ENCODE assay signal across 18 mouse cellular contexts in genomic region chr1:190220417-190220816, GRCm38 (mm10). TPM values are rescaled to one million over a fixed set of nuclear protein-coding genes. Genes with fewer than 3 reads are reported as not detected.
DNase-seq lines count a peak whose midpoint lies in the region; ATAC-seq lines count a peak whose summit lies in the region.
"Had no signal": no experiment of that assay in that cellular context is flagged by ENCODE, and none has a peak within 500 bp of the region (broad histone marks: within the 10 kb centered on the region; RNA-seq: fewer than 3 reads in every experiment).

No protein-coding gene starts in this region.

- H3K4me1 ChIP-seq in midbrain, embryonic 14.5 days (ENCODE audit: control insufficient read depth, insufficient read depth, low read length) = no peaks in the 10 kb centered on the region
- H3K4me1 ChIP-seq in midbrain, embryonic 11.5 days (ENCODE audit: control insufficient read depth, insufficient read depth, low read length) = no peaks in the 10 kb centered on the region
- H3K4me1 ChIP-seq: limb, embryonic 10.5 days had no signal

- H3K4me2 ChIP-seq in midbrain, embryonic 14.5 days (ENCODE audit: low read length) = no peak overlapping the region
- no peak overlapping the region for H3K4me2 ChIP-seq in midbrain, embryonic 11.5 days
- H3K4me2 ChIP-seq: neural tube, embryonic 12.5 days had no signal

- DNase-seq in heart, adult 11 months = peak; percentile 42
- DNase-seq in heart, adult 9 months (ENCODE audit: low spot score in 2 of 2) = no peak
- DNase-seq in layer of hippocampus, adult 9-11 months = peak; percentile 29
- DNase-seq in layer of hippocampus, postnatal 25 days (ENCODE audit: extremely low spot score in 1 of 2, low spot score in 1 of 2) = no peak
- peak; percentile 32 for DNase-seq in midbrain, embryonic 14.5 days
- DNase-seq in midbrain, embryonic 11.5 days (ENCODE audit: low spot score, missing footprints) = no peak
- DNase-seq: adrenal gland, postnatal 36 days; cerebellum, adult 8-10 months; gastrocnemius, postnatal 25 days; kidney, adult 2 months; kidney, postnatal 25 days; liver, postnatal 0 days; thymus, postnatal 14 days had no signal

- WGBS in midbrain, embryonic 14.5 days = 47% methylated on average over 9 of the region's 9 CpGs
- WGBS in midbrain, embryonic 11.5 days = 74% methylated on average over 9 of the region's 9 CpGs

- H3K36me3 ChIP-seq in midbrain, embryonic 14.5 days (ENCODE audit: control insufficient read depth, insufficient read depth, low read length) = no peaks in the 10 kb centered on the region
- H3K36me3 ChIP-seq in midbrain, embryonic 11.5 days (ENCODE audit: control insufficient read depth, insufficient read depth, low read length) = no peaks in the 10 kb centered on the region
- H3K36me3 ChIP-seq: limb, embryonic 10.5 days; neural tube, embryonic 12.5 days had no signal

- no peak overlapping the region for H3K4me3 ChIP-seq in midbrain, embryonic 14.5 days (replicated peaks; ENCODE audit: low read depth, low read length)
- no peak overlapping the region for H3K4me3 ChIP-seq in midbrain, embryonic 11.5 days (ENCODE audit: low read depth, low read length)
- H3K4me3 ChIP-seq: limb, embryonic 10.5 days; neural tube, embryonic 12.5 days had no signal

- H3K9ac ChIP-seq in midbrain, embryonic 14.5 days (replicated peaks; ENCODE audit: low read length) = no peak overlapping the region
- H3K9ac ChIP-seq in midbrain, embryonic 11.5 days (ENCODE audit: low read length) = no peak overlapping the region
- H3K9ac ChIP-seq: liver, postnatal 0 days; neural tube, embryonic 12.5 days had no signal

- no peak overlapping the region for H3K27ac ChIP-seq in midbrain, embryonic 14.5 days (replicated peaks; ENCODE audit: low read depth, low read length)
- H3K27ac ChIP-seq in midbrain, embryonic 11.5 days (ENCODE audit: low read depth, low read length) = no peak overlapping the region
- H3K27ac ChIP-seq: limb, embryonic 10.5 days; neural tube, embryonic 12.5 days had no signal

- no peak for ATAC-seq in midbrain, embryonic 14.5 days (ENCODE audit: low FRiP score, low TSS enrichment)
- ATAC-seq in midbrain, embryonic 11.5 days (ENCODE audit: low FRiP score) = no peak
- no peak for ATAC-seq in erythroid progenitor cell, adult 5-6 weeks (replicated peaks; ENCODE audit: low FRiP score, poor library complexity, severe bottlenecking)
- ATAC-seq: inflammation-experienced regulatory T-cells, adult 6 months; liver, postnatal 0 days had no signal

- peaks cover 13% of the 10 kb centered on the region for H3K9me3 ChIP-seq in midbrain, embryonic 14.5 days (ENCODE audit: control insufficient read depth, low read length)
- no peaks in the 10 kb centered on the region for H3K9me3 ChIP-seq in midbrain, embryonic 11.5 days (ENCODE audit: control insufficient read depth, low read length)
- H3K9me3 ChIP-seq: limb, embryonic 10.5 days had no signal

- no peaks in the 10 kb centered on the region for H3K27me3 ChIP-seq in midbrain, embryonic 14.5 days (ENCODE audit: control insufficient read depth, insufficient read depth, low read length)
- no peaks in the 10 kb centered on the region for H3K27me3 ChIP-seq in midbrain, embryonic 11.5 days (ENCODE audit: control insufficient read depth, insufficient read depth, low read length)
- H3K27me3 ChIP-seq: neural tube, embryonic 12.5 days had no signal

RNA-seq across cellular contexts. Expression of gene Prox1, which starts 49.9 kb away (rescaled TPM):
- 100 to 1,000 TPM in 1 of 2 experiments, 10 to 100 TPM in 1; 93.4 to 124 TPM for total RNA-seq in layer of hippocampus, postnatal 25 days (2021)
- 7.8 and 10.7 TPM in 2 replicates for polyA plus RNA-seq in midbrain, embryonic 14.5 days (2014; fragmentation: Nextera tagmentation; extraction: Ambion mirVana)
- polyA plus RNA-seq in midbrain, embryonic 11.5 days (2014; fragmentation: Nextera tagmentation; extraction: Ambion mirVana) = 8.3 TPM in 2 replicates
- total RNA-seq in erythroid progenitor cell, adult 5-6 weeks (2015; ENCODE audit: low replicate concordance) = not detected in 2 replicates
- total RNA-seq in erythroid progenitor cell, adult 5-6 weeks (2017; ENCODE audit: low replicate concordance) = not detected in 2 replicates
- total RNA-seq: hematopoietic stem cell, adult 5-6 weeks had no signal

Comparison
In these comparisons a context has a peak if more than half of its experiments do, and no peak if none do; other contexts are left out.
1. DNase-seq: peak in heart, adult 11 months (single experiment), layer of hippocampus, adult 9-11 months (single experiment) and midbrain, embryonic 14.5 days (single experiment); none in heart, adult 9 months (0 of 2), layer of hippocampus, postnatal 25 days (0 of 2) and midbrain, embryonic 11.5 days (single experiment).
2. RNA of gene Prox1, which starts 49.9 kb away (total RNA-seq): 93.4 to 124 TPM in layer of hippocampus, postnatal 25 days; not detected in erythroid progenitor cell, adult 5-6 weeks; every median in the first group is over 10 times any median in the second.